Mouse (Mus musculus): Measurements from ENCODE around the gene Kalrn. TPM values are rescaled to one million over a fixed set of nuclear protein-coding genes. Genes with fewer than 3 reads are reported as not detected.

The Kalrn gene
- 38.5 and 39.6 TPM in 2 replicates for polyA plus RNA-seq (2015; fragmentation: Nextera tagmentation; extraction: Ambion mirVana)

GRCm38 (mm10) chr16:34573151-34573802 is at the start of gene Kalrn:
TSS of gene Kalrn (minus strand) at chr16:34573532.
- Histone ChIP-seq H3K36me3 (no peaks in the 10 kb centered on the region), H3K4me3 (replicated peaks) (peak within 1 kb of the TSS; percentile 95), H3K27ac (peak within 1 kb of the TSS; percentile 99), H3K27me3 (no peaks in the 10 kb centered on the region), H3K9me3 (no peaks in the 10 kb centered on the region), H3K9ac (replicated peaks) (peak within 1 kb of the TSS; percentile 98), H3K4me1 (replicated peaks) (peaks cover 44% of the 10 kb centered on the region), H3K4me2 (replicated peaks) (peak within 1 kb of the TSS; percentile 84)
- WGBS = under 1% methylated on average over 43 of the region's 84 CpGs
- ATAC-seq = peak; percentile 96

- Histone ChIP-seq H3K4me3 (replicated peaks) (no peak overlapping the region), H3K27me3 (no peaks in the 10 kb centered on the region), H3K9ac (replicated peaks) (no peak overlapping the region), H3K4me1 (replicated peaks) (no peaks in the 10 kb centered on the region), H3K27ac (no peak overlapping the region), H3K9me3 (0 out of 2 replicates have a peak, but pooled peaks cover 9% of the 10 kb centered on the region), H3K36me3 (no peaks in the 10 kb centered on the region), H3K4me2 (replicated peaks) (no peak overlapping the region)
- no peak for ATAC-seq
- WGBS = 68% methylated on average over 2 of the region's 2 CpGs
Measured at GRCm38 (mm10) chr16:34614021-34614420, 40.7 kb upstream of the Kalrn start.

GRCm38 (mm10) chr16:34610137-34610536 is 36.8 kb upstream of the Kalrn start:
- Histone ChIP-seq H3K4me1 (replicated peaks) (no peaks in the 10 kb centered on the region), H3K4me3 (replicated peaks) (no peak overlapping the region), H3K36me3 (no peaks in the 10 kb centered on the region), H3K4me2 (replicated peaks) (no peak overlapping the region), H3K9ac (replicated peaks) (no peak overlapping the region), H3K27me3 (no peaks in the 10 kb centered on the region), H3K9me3 (0 out of 2 replicates have a peak, but pooled peaks cover 3% of the 10 kb centered on the region), H3K27ac (no peak overlapping the region)
- no peak for ATAC-seq
- 89% methylated on average over 1 of the region's 1 CpGs for WGBS

- Histone ChIP-seq H3K36me3 (no peaks in the 10 kb centered on the region), H3K4me3 (replicated peaks) (no peak overlapping the region), H3K27me3 (no peaks in the 10 kb centered on the region), H3K9me3 (no peaks in the 10 kb centered on the region), H3K9ac (replicated peaks) (no peak overlapping the region), H3K27ac (no peak overlapping the region), H3K4me1 (replicated peaks) (no peaks in the 10 kb centered on the region), H3K4me2 (replicated peaks) (no peak overlapping the region)
- 48% methylated on average over 3 of the region's 3 CpGs for WGBS
- no peak for ATAC-seq
Measured at GRCm38 (mm10) chr16:34605679-34606078, 32.3 kb upstream of the Kalrn start.

GRCm38 (mm10) chr16:34603854-34604253 is 30.5 kb upstream of the Kalrn start:
- Histone ChIP-seq H3K27me3 (no peaks in the 10 kb centered on the region), H3K27ac (no peak overlapping the region)
- 82% methylated on average over 6 of the region's 6 CpGs for WGBS

GRCm38 (mm10) chr16:34603076-34603475 is 29.7 kb upstream of the Kalrn start:
- no peak overlapping the region for H3K9ac ChIP-seq (replicated peaks)
- no peaks in the 10 kb centered on the region for H3K4me1 ChIP-seq (replicated peaks)
- no peaks in the 10 kb centered on the region for H3K27me3 ChIP-seq
- H3K36me3 ChIP-seq = no peaks in the 10 kb centered on the region
- no peak overlapping the region for H3K4me3 ChIP-seq (replicated peaks)
- no peak overlapping the region for H3K4me2 ChIP-seq (replicated peaks)
- H3K27ac ChIP-seq = no peak overlapping the region
- WGBS = 82% methylated on average over 4 of the region's 4 CpGs
- H3K9me3 ChIP-seq = no peaks in the 10 kb centered on the region
- no peak for ATAC-seq

More at GRCm38 (mm10) chr16:34603854-34604253, 30.5 kb upstream of the Kalrn start:
- no peak overlapping the region for H3K4me3 ChIP-seq (replicated peaks)
- no peaks in the 10 kb centered on the region for H3K4me1 ChIP-seq (replicated peaks)
- H3K36me3 ChIP-seq = no peaks in the 10 kb centered on the region
- no peak overlapping the region for H3K9ac ChIP-seq (replicated peaks)
- H3K4me2 ChIP-seq (replicated peaks) = no peak overlapping the region
- no peak for ATAC-seq
- H3K9me3 ChIP-seq = no peaks in the 10 kb centered on the region

GRCm38 (mm10) chr16:34601954-34602353 is 28.6 kb upstream of the Kalrn start:
- WGBS = 83% methylated on average over 4 of the region's 4 CpGs
- no peak for ATAC-seq
- no peaks in the 10 kb centered on the region for H3K27me3 ChIP-seq
- H3K27ac ChIP-seq = no peak overlapping the region
- no peak overlapping the region for H3K9ac ChIP-seq (replicated peaks)
- H3K9me3 ChIP-seq = no peaks in the 10 kb centered on the region
- H3K4me2 ChIP-seq (replicated peaks) = no peak overlapping the region
- H3K4me3 ChIP-seq (replicated peaks) = no peak overlapping the region
- H3K4me1 ChIP-seq (replicated peaks) = no peaks in the 10 kb centered on the region
- H3K36me3 ChIP-seq = no peaks in the 10 kb centered on the region

GRCm38 (mm10) chr16:34595294-34595693 is 22.0 kb upstream of the Kalrn start:
- no peak for ATAC-seq
- H3K9me3 ChIP-seq = no peaks in the 10 kb centered on the region
- 40% methylated on average over 3 of the region's 3 CpGs for WGBS
- no peak overlapping the region for H3K4me3 ChIP-seq (replicated peaks)
- no peaks in the 10 kb centered on the region for H3K36me3 ChIP-seq
- no peak overlapping the region for H3K27ac ChIP-seq
- H3K4me1 ChIP-seq (replicated peaks) = peaks cover 5% of the 10 kb centered on the region
- no peak overlapping the region for H3K9ac ChIP-seq (replicated peaks)
- no peaks in the 10 kb centered on the region for H3K27me3 ChIP-seq
- H3K4me2 ChIP-seq (replicated peaks) = no peak overlapping the region

- no peak overlapping the region for H3K4me3 ChIP-seq (replicated peaks)
- no peak overlapping the region for H3K27ac ChIP-seq
- ATAC-seq = no peak
- no peak overlapping the region for H3K9ac ChIP-seq (replicated peaks)
- no peaks in the 10 kb centered on the region for H3K27me3 ChIP-seq
- H3K9me3 ChIP-seq = no peaks in the 10 kb centered on the region
- 71% methylated on average over 8 of the region's 8 CpGs for WGBS
- no peaks in the 10 kb centered on the region for H3K36me3 ChIP-seq
- peaks cover 5% of the 10 kb centered on the region for H3K4me1 ChIP-seq (replicated peaks)
- H3K4me2 ChIP-seq (replicated peaks) = no peak overlapping the region
Measured at GRCm38 (mm10) chr16:34594597-34595262, 21.4 kb upstream of the Kalrn start.

- peaks cover 5% of the 10 kb centered on the region for H3K4me1 ChIP-seq (replicated peaks)
- H3K4me2 ChIP-seq (replicated peaks) = no peak overlapping the region
- no peaks in the 10 kb centered on the region for H3K9me3 ChIP-seq
- H3K9ac ChIP-seq (replicated peaks) = no peak overlapping the region
- no peak overlapping the region for H3K27ac ChIP-seq
- no peak for ATAC-seq
- 82% methylated on average over 2 of the region's 2 CpGs for WGBS
- H3K4me3 ChIP-seq (replicated peaks) = no peak overlapping the region
- no peaks in the 10 kb centered on the region for H3K36me3 ChIP-seq
- no peaks in the 10 kb centered on the region for H3K27me3 ChIP-seq
Measured at GRCm38 (mm10) chr16:34592696-34593095, 19.4 kb upstream of the Kalrn start.

GRCm38 (mm10) chr16:34591934-34592333 is 18.6 kb upstream of the Kalrn start:
- Histone ChIP-seq H3K4me2 (replicated peaks) (no peak overlapping the region), H3K9ac (replicated peaks) (no peak overlapping the region), H3K4me1 (replicated peaks) (peaks cover 5% of the 10 kb centered on the region), H3K27me3 (no peaks in the 10 kb centered on the region), H3K27ac (no peak overlapping the region), H3K9me3 (no peaks in the 10 kb centered on the region), H3K4me3 (replicated peaks) (no peak overlapping the region), H3K36me3 (no peaks in the 10 kb centered on the region)
- ATAC-seq = no peak
- 92% methylated on average over 1 of the region's 1 CpGs for WGBS

GRCm38 (mm10) chr16:34579671-34580326 is 6.5 kb upstream of the Kalrn start:
- Histone ChIP-seq H3K4me2 (replicated peaks) (no peak overlapping the region), H3K4me3 (replicated peaks) (no peak overlapping the region), H3K9ac (replicated peaks) (no peak overlapping the region), H3K36me3 (no peaks in the 10 kb centered on the region), H3K27me3 (no peaks in the 10 kb centered on the region), H3K27ac (no peak overlapping the region), H3K9me3 (no peaks in the 10 kb centered on the region), H3K4me1 (replicated peaks) (peaks cover under 1% of the 10 kb centered on the region)
- 97% methylated on average over 4 of the region's 4 CpGs for WGBS
- ATAC-seq = no peak
